Mouse (Mus musculus) heart, adult 2 months (tissue): Measurements from ENCODE around the gene A830018L16Rik.

ENCODE experiments used
- CTCF ChIP-seq: fragments of 200-600 bp; IDR thresholded peaks from 2 replicates; pipeline ENCODE4 v1.8.1; 2022; ENCODE audit warnings: antibody characterized with exemption, mild to moderate bottlenecking, moderate library complexity
- POLR2A ChIP-seq: fragments of 200-500 bp; IDR thresholded peaks from 2 replicates; pipeline ENCODE4 v1.6.1; 2011; ENCODE audit warnings: mild to moderate bottlenecking, low read depth, low read length, control low read depth; ENCODE audit not compliant: insufficient read depth

DNA sequence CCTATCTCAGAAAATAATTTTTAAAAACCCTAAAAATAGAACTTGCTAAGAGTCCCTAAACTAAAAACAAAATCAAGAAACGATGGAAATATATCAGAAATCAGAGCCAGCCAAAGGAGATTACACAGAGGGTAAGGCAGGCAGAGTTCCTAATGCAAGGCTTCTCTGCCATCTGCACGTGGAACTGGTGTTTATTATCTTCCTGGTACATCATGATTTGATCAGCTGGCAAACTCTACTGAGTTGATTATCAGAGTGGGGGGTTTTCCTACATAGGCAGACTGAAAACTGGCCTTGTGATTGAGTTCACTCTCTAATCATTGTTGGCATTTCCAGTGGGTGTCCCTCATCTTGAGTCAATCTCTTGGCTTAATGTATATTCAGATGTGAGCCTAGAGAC is 583.7 kb downstream of the A830018L16Rik start:
- TF ChIP-seq CTCF: no peak
- no peak for TF ChIP-seq POLR2A
